Mouse (Mus musculus): ENCODE results near the gene Elavl4. TPM values are rescaled to one million over a fixed set of nuclear protein-coding genes. Genes with fewer than 3 reads are reported as not detected.

Elavl4 gene
- polyA plus RNA-seq, 1 experiment, result not detected

- TF ChIP-seq TCF3 (IDR thresholded peaks at IDR 0.05; ENCODE audit: insufficient read length, low read depth), result no peak
- no peak for TF ChIP-seq CEBPB (IDR thresholded peaks at IDR 0.05; ENCODE audit: insufficient read depth, poor library complexity, severe bottlenecking)
- no peak for TF ChIP-seq REST (IDR thresholded peaks at IDR 0.05; ENCODE audit: insufficient read depth, insufficient read length)
- no peak for TF ChIP-seq MYOD1 (IDR thresholded peaks at IDR 0.05; ENCODE audit: control insufficient read depth in 1 of 3, insufficient read length in 2 of 3, low read depth in 2 of 3)
- TF ChIP-seq TCF12 (IDR thresholded peaks at IDR 0.05; ENCODE audit: insufficient read depth, poor library complexity, severe bottlenecking), result no peak
- no peak for TF ChIP-seq POLR2A (IDR thresholded peaks at IDR 0.05; ENCODE audit: insufficient read length, low read depth)
- no peak for TF ChIP-seq SRF (IDR thresholded peaks at IDR 0.05; ENCODE audit: control insufficient read depth, insufficient read length, low read depth)
- TF ChIP-seq POLR2AphosphoS2 (IDR thresholded peaks at IDR 0.05; ENCODE audit: insufficient read length, low read depth), result no peak
- TF ChIP-seq MYOG (IDR thresholded peaks at IDR 0.05; ENCODE audit: control insufficient read depth in 1 of 3, insufficient read depth in 1 of 3, insufficient read length in 2 of 3, low read depth in 2 of 3), result no peak
- no peak for TF ChIP-seq USF1 (IDR thresholded peaks at IDR 0.05; ENCODE audit: low read depth)
- no peak for TF ChIP-seq E2F4 (IDR thresholded peaks at IDR 0.05; ENCODE audit: insufficient read depth)
- no peak for TF ChIP-seq MAX (IDR thresholded peaks at IDR 0.05; ENCODE audit: low read depth)
- no peaks in the 10 kb centered on the region for H3K27me3 ChIP-seq (ENCODE audit: control insufficient read depth, insufficient read depth, insufficient read length)
- H3K4me2 ChIP-seq (ENCODE audit: low read depth), result no peak overlapping the region
- H3K4me3 ChIP-seq, result no peak overlapping the region
- H3ac ChIP-seq (ENCODE audit: control insufficient read depth, insufficient read length), result no peak overlapping the region
- H3K79me2 ChIP-seq (ENCODE audit: control insufficient read depth, insufficient read depth), result no peaks in the 10 kb centered on the region
- no peaks in the 10 kb centered on the region for H3K36me3 ChIP-seq (ENCODE audit: control insufficient read depth, insufficient read depth)
These were observed 190.1 kb downstream of the Elavl4 start for GRCm38 (mm10) chr4:110161600-110161999.

GRCm38 (mm10) chr4:110157515-110158159, 194.1 kb downstream of the Elavl4 start:
- H3K79me2 ChIP-seq (ENCODE audit: control insufficient read depth, insufficient read depth), result no peaks in the 10 kb centered on the region
- H3K4me2 ChIP-seq (ENCODE audit: low read depth), result no peak overlapping the region
- no peak overlapping the region for H3ac ChIP-seq (ENCODE audit: control insufficient read depth, insufficient read length)
- TF ChIP-seq CEBPB (IDR thresholded peaks at IDR 0.05; ENCODE audit: insufficient read depth, poor library complexity, severe bottlenecking) (no peak), TCF12 (IDR thresholded peaks at IDR 0.05; ENCODE audit: insufficient read depth, poor library complexity, severe bottlenecking) (no peak), USF1 (IDR thresholded peaks at IDR 0.05; ENCODE audit: low read depth) (no peak), POLR2AphosphoS2 (IDR thresholded peaks at IDR 0.05; ENCODE audit: insufficient read length, low read depth) (no peak), MYOD1 (IDR thresholded peaks at IDR 0.05; ENCODE audit: control insufficient read depth in 1 of 3, insufficient read length in 2 of 3, low read depth in 2 of 3) (no peak), MYOG (IDR thresholded peaks at IDR 0.05; ENCODE audit: control insufficient read depth in 1 of 3, insufficient read depth in 1 of 3, insufficient read length in 2 of 3, low read depth in 2 of 3) (no peak), MAX (IDR thresholded peaks at IDR 0.05; ENCODE audit: low read depth) (no peak), REST (IDR thresholded peaks at IDR 0.05; ENCODE audit: insufficient read depth, insufficient read length) (no peak), POLR2A (IDR thresholded peaks at IDR 0.05; ENCODE audit: insufficient read length, low read depth) (no peak), TCF3 (IDR thresholded peaks at IDR 0.05; ENCODE audit: insufficient read length, low read depth) (no peak), SRF (IDR thresholded peaks at IDR 0.05; ENCODE audit: control insufficient read depth, insufficient read length, low read depth) (no peak), E2F4 (IDR thresholded peaks at IDR 0.05; ENCODE audit: insufficient read depth) (no peak)
- no peak overlapping the region for H3K4me3 ChIP-seq
- no peaks in the 10 kb centered on the region for H3K36me3 ChIP-seq (ENCODE audit: control insufficient read depth, insufficient read depth)
- H3K27me3 ChIP-seq (ENCODE audit: control insufficient read depth, insufficient read depth, insufficient read length), result no peaks in the 10 kb centered on the region

- no peaks in the 10 kb centered on the region for H3K36me3 ChIP-seq (ENCODE audit: control insufficient read depth, insufficient read depth)
- no peaks in the 10 kb centered on the region for H3K79me2 ChIP-seq (ENCODE audit: control insufficient read depth, insufficient read depth)
- TF ChIP-seq MYOG (IDR thresholded peaks at IDR 0.05; ENCODE audit: control insufficient read depth in 1 of 3, insufficient read depth in 1 of 3, insufficient read length in 2 of 3, low read depth in 2 of 3) (no peak), REST (IDR thresholded peaks at IDR 0.05; ENCODE audit: insufficient read depth, insufficient read length) (no peak), SRF (IDR thresholded peaks at IDR 0.05; ENCODE audit: control insufficient read depth, insufficient read length, low read depth) (no peak), TCF3 (IDR thresholded peaks at IDR 0.05; ENCODE audit: insufficient read length, low read depth) (no peak)
These were observed 195.8 kb downstream of the Elavl4 start for GRCm38 (mm10) chr4:110155954-110156353.

More at GRCm38 (mm10) chr4:110155954-110156353, 195.8 kb downstream of the Elavl4 start:
- no peak overlapping the region for H3K4me3 ChIP-seq
- H3K4me2 ChIP-seq (ENCODE audit: low read depth), result no peak overlapping the region
- no peak overlapping the region for H3ac ChIP-seq (ENCODE audit: control insufficient read depth, insufficient read length)
- no peaks in the 10 kb centered on the region for H3K27me3 ChIP-seq (ENCODE audit: control insufficient read depth, insufficient read depth, insufficient read length)

Other genes with a start within 250 kb of the Elavl4 start
- gene Agbl4, start 45.8 kb upstream of the Elavl4 start, polyA plus RNA-seq (2012; fragmentation: generic; extraction: Trizol), result not detected

Measured in myocyte (in vitro differentiated cells).